Mouse (Mus musculus) neural tube, embryonic 14.5 days (tissue): Measurements from ENCODE around the gene Stt3a. TPM values are rescaled to one million over a fixed set of nuclear protein-coding genes. Genes with fewer than 3 reads are reported as not detected.

ENCODE experiments used
- ATAC-seq: fragments of 200-750 bp; cut with Nextera tagmentation; 2 replicates; pipeline ENCODE4 v1.8.0; 2017; ENCODE audit warnings: low read depth, mild to moderate bottlenecking, moderate TSS enrichment, moderate library complexity
- H3K27ac ChIP-seq: fragments of 300-500 bp; sonication (generic); 2 replicates; pipeline ENCODE4 v1.5.1; 2014; ENCODE audit warnings: low read depth, mild to moderate bottlenecking, control low read depth, low read length, moderate library complexity, mixed read lengths
- H3K27me3 ChIP-seq: fragments of 300-500 bp; sonication (generic); 2 replicates; pipeline ENCODE4 v1.6.1; 2014; ENCODE audit warnings: low read length; ENCODE audit not compliant: control insufficient read depth, insufficient read depth
- H3K36me3 ChIP-seq: fragments of 300-500 bp; sonication (generic); 2 replicates; pipeline ENCODE4 v1.6.1; 2014; ENCODE audit warnings: low read length, mixed read lengths; ENCODE audit not compliant: control insufficient read depth, insufficient read depth
- H3K4me1 ChIP-seq: fragments of 300-500 bp; sonication (generic); 2 replicates; pipeline ENCODE4 v1.6.1; 2014; ENCODE audit warnings: low read length; ENCODE audit not compliant: control insufficient read depth, insufficient read depth
- H3K4me2 ChIP-seq: fragments of 300-500 bp; sonication (generic); 2 replicates; pipeline ENCODE4 v1.6.1; 2014; ENCODE audit warnings: mild to moderate bottlenecking, low read depth, low read length, control low read depth
- H3K4me3 ChIP-seq: fragments of 300-500 bp; sonication (generic); 2 replicates; pipeline ENCODE4 v1.5.1; 2014; ENCODE audit warnings: low read depth, low read length, control low read depth, mixed read lengths
- H3K9ac ChIP-seq: fragments of 300-500 bp; sonication (generic); replicated peaks from 2 replicates; pipeline ENCODE4 v1.6.1; 2014; ENCODE audit warnings: low read depth, mild to moderate bottlenecking, control low read depth, low read length, mixed read lengths
- H3K9me3 ChIP-seq: fragments of 300-500 bp; sonication (generic); 2 replicates; pipeline ENCODE4 v1.6.1; 2016; ENCODE audit warnings: low read length; ENCODE audit not compliant: control insufficient read depth
- WGBS: fragments of 180-500 bp; shearing (Covaris S2); extraction: QIAGEN DNeasy Blood & Tissue Kit; methylation state at CpG from one replicate; pipeline ENCODE4 v1.1.7; 2014; 5-methylcytosine and 5-hydroxymethylcytosine counted together
- polyA plus RNA-seq: library from polyadenylated mRNA; unstranded; fragments of >200 nt; fragmentation: Nextera tagmentation; extraction: Ambion mirVana; gene quantifications from 2 replicates; pipeline ENCODE4 v1.2.1, GENCODE M21; 2014

Stt3a gene
- polyA plus RNA-seq, 1 experiment from 2014 or later, result 64.4 TPM

DNA sequence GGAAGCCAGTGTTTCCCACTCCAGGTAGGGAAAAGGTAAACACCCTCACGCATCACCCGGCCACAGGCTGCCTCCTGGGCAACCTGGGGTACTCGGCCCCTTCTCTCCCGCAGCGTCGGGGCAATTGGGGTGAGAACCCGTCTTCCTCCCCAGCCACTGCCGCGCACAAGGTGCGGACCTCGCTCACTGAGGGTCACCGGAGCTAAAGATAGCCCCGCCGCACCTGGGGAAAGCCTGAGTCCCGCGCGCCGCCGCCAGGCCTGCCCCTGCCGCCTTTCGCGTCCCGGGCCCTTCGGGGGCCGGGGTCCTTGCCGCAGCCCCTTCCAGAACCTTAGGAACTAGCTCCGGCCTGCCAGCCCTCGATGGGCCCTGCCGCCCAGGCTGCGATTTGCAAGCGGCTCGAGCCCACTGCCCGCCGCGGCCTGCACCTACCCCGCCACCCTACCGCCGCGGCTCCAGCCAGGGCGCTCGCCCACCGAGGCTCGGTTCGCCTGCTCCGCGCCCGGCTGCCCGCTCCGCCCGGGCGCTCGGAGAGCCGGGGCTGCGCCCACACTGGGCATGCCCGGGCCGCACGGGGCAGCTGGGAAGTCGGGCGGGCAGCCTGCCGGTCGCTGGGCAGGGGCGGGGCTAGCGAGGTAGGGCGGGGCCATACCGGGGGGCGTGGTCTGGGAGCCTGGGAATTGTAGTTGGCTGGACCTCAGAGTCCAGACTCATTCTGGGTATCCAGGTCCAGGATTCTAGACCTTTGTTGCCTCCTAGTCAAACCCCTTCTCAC is 29.5 kb upstream of the Stt3a start, which contains the start of gene Ei24:
Gene Ei24, minus strand, starts transcription at position 613 of the 775 bp plus-strand sequence.
- ATAC-seq, result peak; percentile 99
- H3K9ac ChIP-seq, result peak within 1 kb of the TSS; percentile 98
- H3K4me3 ChIP-seq, result peak within 1 kb of the TSS; percentile 96
- H3K36me3 ChIP-seq, result peaks cover 5% of the 10 kb centered on the region; the same call in 1 of the 2 replicates
- 0% methylated on average over 56 of the region's 66 CpGs for WGBS
- peak within 1 kb of the TSS; percentile 69 for H3K27ac ChIP-seq
- peaks cover 3% of the 10 kb centered on the region; the same call in 1 of the 2 replicates for H3K27me3 ChIP-seq
- peak within 1 kb of the TSS; percentile 84 for H3K4me2 ChIP-seq
- no peaks in the 10 kb centered on the region for H3K9me3 ChIP-seq
- H3K4me1 ChIP-seq, result peaks cover 8% of the 10 kb centered on the region

DNA sequence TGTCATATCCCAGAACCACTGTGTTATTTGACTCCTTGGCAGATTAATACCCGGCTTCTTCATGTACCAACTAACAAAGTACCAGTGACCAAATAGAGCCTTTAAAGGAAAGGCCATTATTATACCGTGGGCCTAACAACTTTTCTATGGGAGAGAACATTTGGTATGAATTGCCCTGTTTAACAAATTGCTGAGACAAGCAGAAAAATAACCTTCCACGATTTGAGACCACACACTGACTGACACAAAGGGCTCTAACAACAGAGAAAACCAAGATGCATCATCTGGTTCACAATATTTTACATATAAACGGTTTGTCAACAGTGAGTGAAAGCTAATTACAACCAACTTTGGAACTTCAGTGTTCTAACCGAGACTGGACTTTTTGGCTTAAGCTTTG is 28.7 kb upstream of the Stt3a start:
- peaks cover 3% of the 10 kb centered on the region; the same call in 1 of the 2 replicates for H3K27me3 ChIP-seq
- no peaks in the 10 kb centered on the region for H3K9me3 ChIP-seq
- H3K36me3 ChIP-seq, result peaks cover 5% of the 10 kb centered on the region; the same call in 1 of the 2 replicates
- no peak overlapping the region for H3K27ac ChIP-seq
- 14% methylated on average over 5 of the region's 5 CpGs for WGBS
- H3K4me2 ChIP-seq, result peak overlapping the region; percentile 84
- peak overlapping the region; percentile 96 for H3K4me3 ChIP-seq
- H3K4me1 ChIP-seq, result peaks cover 8% of the 10 kb centered on the region
- ATAC-seq, result no peak
- peak overlapping the region; percentile 98; the same call in 1 of the 2 replicates for H3K9ac ChIP-seq

DNA sequence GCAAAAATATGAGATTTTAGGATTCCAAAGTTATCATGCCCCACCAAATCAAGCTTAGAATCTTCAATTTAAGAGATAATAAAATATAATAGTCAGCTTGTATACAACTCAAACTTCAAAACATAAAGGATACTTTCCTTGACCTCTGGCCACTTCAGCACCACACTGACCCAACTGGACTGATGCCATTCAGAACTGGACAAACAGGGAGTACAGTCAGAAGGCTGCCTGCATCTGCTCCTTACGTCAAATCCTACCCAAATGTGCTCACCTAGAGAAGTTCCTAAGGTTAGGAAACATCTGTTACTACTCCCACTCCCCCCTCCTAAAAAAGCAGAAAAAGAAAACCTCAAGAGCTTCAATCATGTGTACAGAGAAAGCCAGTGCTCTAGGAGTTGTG is 28.1 kb upstream of the Stt3a start:
- Histone ChIP-seq H3K4me1 (peaks cover 8% of the 10 kb centered on the region), H3K4me3 (no peak overlapping the region; the same call in 1 of the 2 replicates), H3K9ac (no peak overlapping the region), H3K4me2 (peak overlapping the region; percentile 84), H3K9me3 (no peaks in the 10 kb centered on the region), H3K27ac (no peak overlapping the region), H3K36me3 (peaks cover 7% of the 10 kb centered on the region; the same call in 1 of the 2 replicates), H3K27me3 (peaks cover 3% of the 10 kb centered on the region; the same call in 1 of the 2 replicates)
- no peak for ATAC-seq
- WGBS, result 87% methylated on average over 1 of the region's 1 CpGs

DNA sequence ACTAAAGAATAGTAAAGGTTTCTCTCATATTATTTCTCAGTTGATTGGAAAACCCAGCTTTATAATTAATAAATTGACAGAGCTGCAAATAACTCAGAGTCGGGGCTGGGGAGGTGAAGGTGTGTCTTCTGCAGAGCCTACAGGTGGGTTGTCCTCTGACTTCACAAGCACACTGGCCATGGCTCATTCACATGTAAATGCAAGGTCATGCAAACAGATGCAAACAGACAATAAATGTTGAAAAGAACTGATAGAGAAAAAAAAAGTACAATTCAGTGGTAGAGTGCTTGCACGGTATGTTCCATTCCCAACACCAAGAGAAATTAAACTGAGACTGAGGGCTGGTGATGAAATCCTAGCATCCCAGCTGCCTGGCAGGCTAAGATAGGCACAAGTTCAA is 27.0 kb upstream of the Stt3a start:
- Histone ChIP-seq H3K9me3 (no peaks in the 10 kb centered on the region), H3K27me3 (peaks cover 3% of the 10 kb centered on the region; the same call in 1 of the 2 replicates), H3K9ac (no peak overlapping the region), H3K4me2 (no peak overlapping the region), H3K4me3 (no peak overlapping the region), H3K27ac (no peak overlapping the region), H3K4me1 (peaks cover 8% of the 10 kb centered on the region), H3K36me3 (peaks cover 11% of the 10 kb centered on the region)
- 74% methylated on average over 2 of the region's 2 CpGs for WGBS
- ATAC-seq, result no peak

DNA sequence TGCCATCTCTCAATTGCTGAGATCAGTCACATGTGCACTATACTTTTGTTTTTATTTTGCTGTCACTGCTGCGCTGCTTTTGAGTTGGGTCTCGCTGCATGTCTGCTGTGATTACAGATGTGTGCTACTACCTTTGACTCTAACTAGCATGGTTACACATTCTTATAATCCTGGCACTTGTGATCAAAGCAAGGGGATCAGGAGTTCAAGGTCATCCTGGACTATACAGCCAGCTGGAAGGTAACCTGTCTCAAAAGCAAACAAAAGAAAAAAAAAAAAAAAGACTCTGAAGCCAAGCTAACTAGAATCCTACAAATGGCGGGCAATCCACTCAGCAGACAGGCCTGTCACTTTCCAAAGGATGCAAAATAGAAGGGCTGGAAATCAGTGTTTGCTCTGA is 24.7 kb upstream of the Stt3a start:
- Histone ChIP-seq H3K27ac (no peak overlapping the region), H3K9ac (no peak overlapping the region), H3K4me2 (no peak overlapping the region), H3K27me3 (peaks cover 3% of the 10 kb centered on the region; the same call in 1 of the 2 replicates), H3K9me3 (no peaks in the 10 kb centered on the region), H3K36me3 (peaks cover 31% of the 10 kb centered on the region), H3K4me1 (peaks cover 8% of the 10 kb centered on the region), H3K4me3 (no peak overlapping the region)
- ATAC-seq, result no peak
- WGBS, result 94% methylated on average over 3 of the region's 3 CpGs

DNA sequence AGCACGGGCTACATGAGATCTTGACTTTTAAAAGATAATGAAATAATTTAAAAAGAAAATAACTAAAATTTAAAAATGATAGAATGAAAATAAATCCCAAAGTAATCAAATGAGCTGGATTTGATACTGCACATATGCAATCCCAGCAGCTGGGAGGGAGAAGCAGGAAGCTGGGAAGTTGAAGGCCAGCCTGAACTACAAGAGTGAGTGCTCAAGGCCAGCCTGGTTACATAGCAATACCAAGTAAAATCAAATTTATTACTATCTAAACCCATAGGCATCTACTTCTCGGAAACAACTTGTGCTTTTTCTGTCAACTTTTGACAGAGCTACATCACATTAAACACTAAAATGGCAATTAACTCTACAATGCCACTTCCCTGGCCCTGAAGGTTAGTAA is 16.4 kb upstream of the Stt3a start:
- Histone ChIP-seq H3K4me3 (no peak overlapping the region), H3K27me3 (no peaks in the 10 kb centered on the region), H3K4me2 (no peak overlapping the region), H3K27ac (no peak overlapping the region), H3K4me1 (no peaks in the 10 kb centered on the region), H3K9ac (no peak overlapping the region), H3K9me3 (no peaks in the 10 kb centered on the region), H3K36me3 (peaks cover 68% of the 10 kb centered on the region)
- WGBS, result 92% methylated on average over 2 of the region's 2 CpGs
- ATAC-seq, result no peak

DNA sequence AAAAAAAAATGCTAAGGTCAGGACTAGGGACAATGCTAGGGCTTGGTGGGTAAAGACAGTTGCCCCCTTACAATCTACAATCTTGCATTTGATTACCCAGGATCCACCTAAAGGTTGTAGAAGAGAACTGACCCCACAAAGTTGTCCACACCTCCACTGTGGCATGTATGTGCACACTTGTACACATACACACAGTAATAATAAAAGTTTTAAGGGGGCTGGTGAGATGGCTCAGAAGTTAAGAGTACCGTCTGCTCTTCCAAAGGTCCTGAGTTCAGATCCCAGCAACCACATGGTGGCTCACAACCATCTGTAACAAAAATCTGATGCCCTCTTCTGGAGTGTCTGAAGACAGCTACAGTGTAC is 1.6 kb upstream of the Stt3a start:
- H3K9ac ChIP-seq, result no peak overlapping the region
- no peaks in the 10 kb centered on the region for H3K9me3 ChIP-seq
- H3K4me2 ChIP-seq, result no peak overlapping the region
- H3K27ac ChIP-seq, result no peak overlapping the region
- ATAC-seq, result no peak
- H3K27me3 ChIP-seq, result no peaks in the 10 kb centered on the region
- peaks cover 3% of the 10 kb centered on the region; the same call in 1 of the 2 replicates for H3K36me3 ChIP-seq
- no peak overlapping the region for H3K4me3 ChIP-seq
- 92% methylated on average over 1 of the region's 1 CpGs for WGBS
- peaks cover 8% of the 10 kb centered on the region for H3K4me1 ChIP-seq

DNA sequence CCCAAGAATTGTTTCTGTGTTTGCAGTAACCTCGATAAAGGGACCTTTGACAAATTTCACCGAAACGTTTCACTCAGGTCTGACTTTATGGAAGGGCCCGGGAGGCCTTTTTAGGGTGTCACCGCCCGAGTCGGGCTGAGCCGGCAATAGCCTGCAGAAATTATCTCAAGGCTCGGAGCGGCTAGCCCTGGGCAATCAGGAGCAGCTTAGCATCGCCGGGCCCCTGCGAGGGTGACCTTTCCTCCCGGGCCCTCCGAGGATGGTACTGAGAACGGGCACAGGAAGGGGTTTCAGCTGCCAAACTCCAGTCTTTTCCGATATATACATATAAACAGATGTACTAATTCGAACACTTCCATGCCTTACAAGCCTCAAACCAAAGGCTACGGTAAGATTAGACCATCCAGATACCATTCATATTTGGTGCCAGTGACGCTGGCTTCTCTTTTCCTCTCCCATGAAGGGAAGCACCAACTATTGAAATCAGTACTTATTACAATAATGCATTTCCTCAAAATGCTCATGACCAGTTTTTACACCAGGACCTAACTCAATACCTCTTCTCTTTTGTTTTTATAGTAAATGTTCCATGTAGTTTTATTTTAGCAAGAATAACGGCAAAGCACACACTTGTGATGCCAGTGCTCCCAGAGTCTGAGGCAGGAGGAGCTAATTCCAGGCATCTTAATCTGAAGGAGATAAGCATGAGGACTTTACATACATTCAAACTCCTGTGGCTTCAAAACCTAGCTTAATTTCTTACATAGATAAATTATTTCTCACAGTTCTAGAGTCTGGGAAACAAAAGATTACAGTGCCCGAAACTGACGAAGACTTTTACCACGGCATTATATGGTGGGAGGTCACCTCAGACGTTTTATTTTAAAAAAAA is 923 bp upstream of the Stt3a start:
- H3K4me2 ChIP-seq, result peak overlapping the region; percentile 81
- H3K9ac ChIP-seq, result peak overlapping the region; percentile 76
- peak overlapping the region; percentile 87 for H3K27ac ChIP-seq
- H3K36me3 ChIP-seq, result peaks cover 4% of the 10 kb centered on the region; the same call in 1 of the 2 replicates
- no peaks in the 10 kb centered on the region for H3K9me3 ChIP-seq
- H3K4me3 ChIP-seq, result peak overlapping the region; percentile 75
- no peaks in the 10 kb centered on the region for H3K27me3 ChIP-seq
- ATAC-seq, result peak; percentile 8
- WGBS, result 13% methylated on average over 25 of the region's 25 CpGs
- H3K4me1 ChIP-seq, result peaks cover 8% of the 10 kb centered on the region
